8 mouse cellular contexts compared by ENCODE assay signal in the genomic region with DNA sequence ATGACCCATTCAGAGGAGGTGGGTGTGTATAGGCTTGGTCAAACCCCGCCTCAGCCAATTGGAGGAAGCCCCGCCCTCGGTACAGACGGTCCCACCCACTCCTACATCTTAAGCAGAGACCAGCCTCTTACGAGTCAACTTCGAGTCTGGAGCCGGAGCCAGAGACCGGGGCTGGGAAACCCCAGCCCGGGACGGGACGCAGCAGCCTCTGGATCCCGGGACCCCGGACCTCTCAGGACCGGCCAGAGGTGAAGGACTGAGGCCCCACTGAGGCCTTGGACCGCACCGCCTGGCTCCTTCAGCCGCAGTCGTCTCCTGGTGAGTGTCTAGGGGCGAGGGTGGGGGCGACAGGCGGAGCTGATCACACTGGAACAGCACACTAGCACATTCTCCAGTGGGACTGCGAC. TPM values are rescaled to one million over a fixed set of nuclear protein-coding genes. Genes with fewer than 3 reads are reported as not detected.
DNase-seq lines count a peak whose midpoint lies in the region; ATAC-seq and TF ChIP-seq lines count a peak whose summit lies in the region.

A gene (plus strand): TSS at position 111 of the 407 bp plus-strand sequence.
A gene (plus strand): TSS at position 159 of the 407 bp plus-strand sequence.

- no peaks in the 10 kb centered on the region for H3K9me3 ChIP-seq in lung, embryonic 14.5 days (ENCODE audit: low read depth, low read length)

- TF ChIP-seq POLR2A in brain, embryonic 14.5 days (IDR thresholded peaks at IDR 0.05; ENCODE audit: borderline replicate concordance, extremely low read depth, insufficient read depth, insufficient read length, poor library complexity, severe bottlenecking) = no peak

- H3ac ChIP-seq in C2C12 (ENCODE audit: control insufficient read depth, insufficient read length, low read depth) = peak within 1 kb of the TSS; percentile 92

- H3K36me3 ChIP-seq in C2C12 (ENCODE audit: control insufficient read depth, insufficient read depth) = peaks cover 5% of the 10 kb centered on the region
- H3K36me3 ChIP-seq in lung, embryonic 14.5 days (ENCODE audit: insufficient read depth) = peaks cover 16% of the 10 kb centered on the region; the same call in 1 of the 2 replicates

- 3% methylated on average over 22 of the region's 22 CpGs for WGBS in lung, embryonic 14.5 days

- H3K79me3 ChIP-seq in C2C12 (ENCODE audit: low read depth) = peaks cover 28% of the 10 kb centered on the region

- ATAC-seq in frontal cortex, adult (ENCODE audit: low TSS enrichment) = peak; percentile 48
- peak; percentile 92 for ATAC-seq in lung, embryonic 14.5 days (ENCODE audit: insufficient read depth)

- DNase-seq in brain, embryonic 14.5 days (ENCODE audit: low read depth) = peak; percentile 91
- DNase-seq in heart, postnatal 4 days = peak; percentile 91
- DNase-seq in layer of hippocampus, adult 8-10 months (ENCODE audit: low spot score in 2 of 2) = peak; percentile 58 to 72
- DNase-seq in lung, embryonic 14.5 days = peak; percentile 96
- peak; percentile 76 for DNase-seq in ovary, postnatal 10 days (ENCODE audit: low spot score)
- DNase-seq in thymus, postnatal 4 days = peak; percentile 73

- TF ChIP-seq CTCF in C2C12 (IDR thresholded peaks at IDR 0.05; ENCODE audit: control insufficient read depth, insufficient read depth, insufficient read length) = no peak
- TF ChIP-seq CTCF in brain, embryonic 14.5 days (IDR thresholded peaks at IDR 0.05; ENCODE audit: borderline replicate concordance, extremely low read depth, insufficient read depth, insufficient read length) = no peak
- no peak for TF ChIP-seq CTCF in lung, embryonic 14.5 days (IDR thresholded peaks at IDR 0.05; ENCODE audit: low read depth)

- H3K4me1 ChIP-seq in lung, embryonic 14.5 days (ENCODE audit: insufficient read depth) = peaks cover 34% of the 10 kb centered on the region

- no peaks in the 10 kb centered on the region for H3K27me3 ChIP-seq in C2C12 (ENCODE audit: control insufficient read depth, insufficient read depth, insufficient read length)
- no peaks in the 10 kb centered on the region for H3K27me3 ChIP-seq in lung, embryonic 14.5 days (ENCODE audit: insufficient read depth, low read length)

- H3K4me3 ChIP-seq in C2C12 (ENCODE audit: insufficient read depth, poor library complexity, severe bottlenecking) = peak within 1 kb of the TSS; percentile 93
- H3K4me3 ChIP-seq in lung, embryonic 14.5 days (ENCODE audit: low read depth, low read length) = peak within 1 kb of the TSS; percentile 81

- peak within 1 kb of the TSS; percentile 82 for H3K9ac ChIP-seq in lung, embryonic 14.5 days

- H3K79me2 ChIP-seq in C2C12 (ENCODE audit: control insufficient read depth, insufficient read depth) = peaks cover 48% of the 10 kb centered on the region

- peak within 1 kb of the TSS; percentile 88 for H3K4me2 ChIP-seq in lung, embryonic 14.5 days

- H3K27ac ChIP-seq in lung, embryonic 14.5 days (ENCODE audit: low read depth) = peak within 1 kb of the TSS; percentile 93

TF ChIP-seq in C2C12, 6 proteins besides CTCF, POLR2A, EP300 and RAD21:
- TF ChIP-seq USF1 (IDR thresholded peaks at IDR 0.05; ENCODE audit: low read depth) (no peak), MAX (IDR thresholded peaks at IDR 0.05) (no peak), MYOD1 (IDR thresholded peaks at IDR 0.05; ENCODE audit: control insufficient read depth, insufficient read length, low read depth) (no peak), FOSL1 (IDR thresholded peaks at IDR 0.05; ENCODE audit: insufficient read depth, low read length, poor library complexity, severe bottlenecking) (no peak), MYOG (IDR thresholded peaks at IDR 0.05; ENCODE audit: control insufficient read depth, extremely low read depth, insufficient read length) (no peak), CEBPB (IDR thresholded peaks at IDR 0.05; ENCODE audit: low read depth) (no peak)

RNA-seq across cellular contexts. Expression of the first gene that starts in this region (rescaled TPM):
- polyA plus RNA-seq in C2C12 (2012; fragmentation: generic; extraction: Trizol) = 49.6 TPM
- 6.9 and 9.9 TPM in 2 replicates for polyA plus RNA-seq in brain, embryonic 14.5 days (2012; rRNA removed)
- total RNA-seq in heart, postnatal 4 days (2021) = 10 to 100 TPM; 17.7 to 18.2 TPM
- total RNA-seq in layer of hippocampus, adult 8-10 months (2022) = 10 to 100 TPM in 1 of 4 experiments, 1 to 10 TPM in 3; 4.8 to 10.2 (median 6.7) TPM
- 23.1 and 23.5 TPM in 2 replicates for polyA plus RNA-seq in lung, embryonic 14.5 days (2014; fragmentation: Nextera tagmentation; extraction: Ambion mirVana)

RNA-seq across cellular contexts. Expression of the second gene that starts in this region (rescaled TPM):
- 33.0 TPM for polyA plus RNA-seq in C2C12 (2012; fragmentation: generic; extraction: Trizol)
- 23.5 and 28.7 TPM in 2 replicates for polyA plus RNA-seq in brain, embryonic 14.5 days (2012; rRNA removed)
- 10 to 100 TPM; 82.7 to 84.7 TPM for total RNA-seq in heart, postnatal 4 days (2021)
- total RNA-seq in layer of hippocampus, adult 8-10 months (2022) = 10 to 100 TPM; 59.6 to 68.7 (median 64.4) TPM
- polyA plus RNA-seq in lung, embryonic 14.5 days (2014; fragmentation: Nextera tagmentation; extraction: Ambion mirVana) = 58.7 and 59.3 TPM in 2 replicates

Comparison
In these comparisons a context has a peak if more than half of its experiments do, and no peak if none do; other contexts are left out.
1. Peak in every context shown above with its lines: DNase-seq, ATAC-seq, H3K4me3 ChIP-seq and H3K27ac ChIP-seq.